Mouse (Mus musculus): ENCODE results near the gene Pnma1.

Gene Pnma1

DNA sequence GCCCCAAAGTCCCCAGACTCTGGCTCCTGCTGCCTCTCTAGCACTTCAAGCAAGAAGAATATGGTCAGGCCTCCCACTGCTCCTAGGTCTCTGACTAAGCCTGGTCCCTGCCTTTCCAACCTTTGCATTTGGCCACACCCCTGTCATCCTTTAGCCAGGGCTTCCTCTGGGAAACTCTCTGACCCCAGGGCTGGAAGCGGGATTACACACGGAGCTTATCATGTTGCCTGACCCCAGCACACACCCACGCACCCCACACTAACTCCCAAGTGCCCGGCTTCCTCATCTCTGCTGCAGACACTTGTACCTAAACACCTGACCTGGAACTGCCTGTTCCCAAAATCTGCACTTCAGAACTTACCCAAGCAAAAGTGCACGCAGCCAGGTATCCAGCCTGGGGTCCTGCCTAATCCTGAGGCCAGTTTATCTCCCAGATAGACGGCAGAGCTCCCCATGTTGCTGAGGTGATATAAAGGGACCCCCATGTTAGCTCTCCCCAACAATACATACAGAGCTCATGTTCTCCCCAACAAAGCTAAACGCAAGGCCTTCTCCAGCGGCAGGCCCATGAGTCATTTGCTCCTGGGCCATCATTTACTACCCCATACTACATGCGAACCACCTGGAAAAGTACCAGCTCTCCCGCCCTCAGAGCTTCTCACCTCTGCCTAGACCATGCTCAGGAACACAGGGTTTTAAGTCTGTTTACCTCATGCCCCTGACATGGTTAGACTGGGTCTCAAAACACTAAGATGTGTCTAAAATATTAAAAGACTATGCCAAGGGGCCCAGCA is 30.6 kb upstream of the Pnma1 start:
- DNase-seq (ENCODE audit: low spot score in 2 of 2): no peak

DNA sequence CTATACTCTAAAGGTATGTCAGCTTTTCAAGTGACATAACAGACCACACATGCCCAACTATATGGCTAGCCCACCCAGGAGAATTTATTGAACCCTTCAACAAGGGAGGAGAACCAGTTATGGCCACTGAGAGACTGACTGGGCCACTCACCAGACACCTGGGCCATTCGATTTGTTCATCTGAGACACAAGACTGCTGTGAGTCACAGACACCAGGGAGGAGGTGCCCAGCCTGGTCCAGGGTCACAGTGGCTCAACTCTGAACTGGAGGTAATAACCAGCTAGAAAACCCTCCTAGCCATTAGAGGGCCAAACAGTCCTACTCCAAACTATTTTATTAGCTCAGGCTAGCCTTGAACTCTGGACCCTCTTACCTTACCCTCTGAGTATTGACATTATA is 29.8 kb upstream of the Pnma1 start:
- no peak for DNase-seq (ENCODE audit: low spot score in 2 of 2)

DNA sequence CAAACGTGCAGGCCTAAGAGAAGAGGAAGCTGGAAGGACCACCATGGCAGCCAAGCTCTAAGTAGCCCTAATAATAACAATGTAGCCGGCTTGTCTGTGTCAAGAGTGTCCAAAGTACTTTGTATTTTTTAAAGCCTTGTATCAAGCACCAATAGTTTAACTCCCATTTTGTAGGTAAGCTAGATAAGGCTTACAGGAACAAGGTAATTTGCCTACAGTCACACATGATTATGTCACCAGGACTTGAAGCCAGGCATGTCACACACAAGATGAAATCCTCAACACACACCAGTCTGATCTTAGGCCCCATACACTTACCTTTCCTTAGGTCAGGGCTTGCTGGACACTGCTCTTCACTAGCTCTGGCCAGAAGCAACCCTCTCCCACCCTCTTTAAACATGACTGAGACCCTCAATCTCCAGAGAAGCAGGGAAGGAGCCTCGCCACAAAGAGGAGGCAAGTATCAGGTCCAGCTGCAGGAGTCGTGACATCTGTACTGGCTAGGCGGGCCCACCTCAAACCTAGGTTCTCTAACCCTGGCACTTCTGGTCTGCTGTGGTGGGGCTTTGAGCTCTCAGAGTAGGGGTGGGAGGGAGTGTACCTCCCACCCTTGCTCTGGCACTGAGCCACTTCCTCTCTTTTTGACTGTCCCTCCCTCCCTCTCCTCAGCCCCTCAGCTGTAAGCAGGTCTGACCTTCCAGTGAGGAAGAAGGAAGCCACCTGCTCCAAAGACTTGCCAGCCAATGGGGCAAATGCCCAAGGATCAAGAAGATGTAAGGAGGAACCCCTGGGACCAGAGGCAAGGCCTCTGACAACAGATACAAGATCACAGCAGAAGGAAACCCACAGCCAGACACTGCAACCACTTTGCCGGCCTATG is 28.8 kb upstream of the Pnma1 start:
- no peak for DNase-seq (ENCODE audit: low spot score in 2 of 2)

DNA sequence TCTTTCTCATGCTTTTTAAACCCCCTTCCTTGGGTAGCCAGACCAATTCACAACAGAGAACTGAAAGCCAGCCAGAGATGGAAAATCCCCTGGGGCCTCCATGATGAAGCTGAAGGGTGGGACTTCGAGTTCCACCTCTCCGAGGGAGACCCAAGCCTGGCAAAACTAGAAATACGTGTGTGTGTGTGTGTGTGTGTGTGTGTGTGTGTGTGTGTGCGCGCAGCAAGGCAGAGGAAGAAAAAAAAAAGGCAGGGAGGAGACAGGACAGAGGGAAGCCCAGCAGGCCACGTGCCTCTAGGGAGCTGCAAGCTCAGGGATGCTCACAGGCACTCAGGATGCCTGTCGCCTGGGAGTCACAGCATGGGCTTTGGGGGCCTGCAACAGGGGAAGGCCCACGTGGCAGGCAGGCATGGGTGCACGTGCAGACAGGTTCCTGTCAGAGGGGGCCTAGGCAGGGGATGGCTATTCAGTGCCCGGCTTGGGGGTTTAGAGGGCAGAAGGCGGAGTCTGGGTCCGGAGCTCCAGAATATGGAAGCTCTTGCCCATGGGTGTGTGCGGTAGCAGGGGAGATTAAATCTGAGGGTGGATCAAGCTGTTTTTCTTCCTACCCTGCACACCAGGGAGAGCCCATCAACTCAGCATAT is 28.0 kb upstream of the Pnma1 start:
- peak in 1 of 2 experiments; percentile 55 for DNase-seq (ENCODE audit: low spot score in 2 of 2)

DNA sequence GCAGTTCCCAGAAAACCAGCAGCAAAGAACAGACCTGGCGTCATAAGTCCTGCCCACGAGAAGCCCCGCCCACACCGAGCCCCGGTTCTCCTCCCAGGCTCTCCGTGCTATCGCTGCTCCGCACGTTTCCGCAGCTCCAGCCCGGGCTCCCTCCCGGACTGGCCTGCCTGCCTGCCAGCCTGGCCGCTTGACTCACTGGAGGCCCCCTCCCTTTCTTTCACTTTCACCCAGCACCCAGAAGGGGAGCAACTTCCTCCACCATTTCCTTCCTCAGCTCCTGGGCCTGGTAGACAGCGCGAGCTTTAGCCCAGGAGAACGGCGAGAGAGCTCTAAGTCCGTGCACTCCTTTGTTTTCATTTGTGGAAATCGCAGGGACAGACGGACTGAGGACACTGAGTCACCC is 27.4 kb upstream of the Pnma1 start:
- DNase-seq (ENCODE audit: low spot score in 2 of 2): peak; percentile 91 to 95

DNA sequence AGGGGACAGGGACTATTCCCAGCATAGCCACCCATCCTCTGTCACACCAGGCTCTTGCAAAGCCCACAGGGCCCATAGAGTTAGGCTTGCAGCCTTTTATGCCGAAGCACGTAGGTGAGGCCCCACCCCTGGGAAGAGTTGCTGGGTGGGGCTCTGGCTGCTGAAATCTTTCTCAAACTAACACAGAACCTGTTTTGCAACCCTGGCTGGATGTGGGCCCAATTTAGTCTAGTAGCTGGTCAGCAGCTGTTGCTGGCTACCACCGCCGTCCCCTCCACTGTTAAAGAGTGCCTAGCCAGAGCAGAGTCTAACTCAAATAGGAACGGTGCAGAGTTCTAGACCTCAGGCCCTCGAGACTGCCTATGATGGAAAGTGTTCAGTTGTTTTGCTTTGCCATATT is 26.6 kb upstream of the Pnma1 start:
- peak; percentile 79 to 85 for DNase-seq (ENCODE audit: low spot score in 2 of 2)

DNA sequence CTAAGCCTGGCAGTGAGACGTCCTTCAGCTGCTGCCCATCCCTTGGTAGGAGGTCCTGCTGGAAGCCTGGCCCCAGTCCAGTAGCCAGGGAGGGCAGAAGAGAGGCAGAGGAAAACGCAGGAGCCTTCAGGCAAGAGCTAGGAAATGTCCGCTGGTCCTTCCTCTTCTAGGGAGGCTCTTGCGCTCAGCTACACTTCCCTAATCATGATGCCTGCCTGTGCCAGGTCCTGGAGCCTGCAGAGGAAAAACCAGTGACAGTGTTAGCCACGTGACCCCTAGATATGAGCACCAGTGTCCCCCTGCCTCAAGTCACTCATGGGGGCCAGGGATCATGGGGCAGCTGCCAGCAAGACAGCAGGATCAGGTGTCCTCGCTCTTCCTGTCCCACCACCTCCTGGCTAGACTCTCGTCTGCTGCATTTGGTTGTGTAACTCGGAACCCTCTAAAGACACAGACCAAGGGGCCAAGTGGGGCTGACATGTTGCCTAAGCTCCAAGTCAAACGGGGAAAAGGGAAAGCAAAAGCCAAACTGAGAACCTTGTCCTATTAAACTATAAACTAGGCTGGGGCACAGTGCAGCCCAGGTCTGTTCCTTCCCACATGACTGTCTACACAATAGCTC is 26.0 kb upstream of the Pnma1 start:
- no peak for DNase-seq (ENCODE audit: low spot score in 2 of 2)

DNA sequence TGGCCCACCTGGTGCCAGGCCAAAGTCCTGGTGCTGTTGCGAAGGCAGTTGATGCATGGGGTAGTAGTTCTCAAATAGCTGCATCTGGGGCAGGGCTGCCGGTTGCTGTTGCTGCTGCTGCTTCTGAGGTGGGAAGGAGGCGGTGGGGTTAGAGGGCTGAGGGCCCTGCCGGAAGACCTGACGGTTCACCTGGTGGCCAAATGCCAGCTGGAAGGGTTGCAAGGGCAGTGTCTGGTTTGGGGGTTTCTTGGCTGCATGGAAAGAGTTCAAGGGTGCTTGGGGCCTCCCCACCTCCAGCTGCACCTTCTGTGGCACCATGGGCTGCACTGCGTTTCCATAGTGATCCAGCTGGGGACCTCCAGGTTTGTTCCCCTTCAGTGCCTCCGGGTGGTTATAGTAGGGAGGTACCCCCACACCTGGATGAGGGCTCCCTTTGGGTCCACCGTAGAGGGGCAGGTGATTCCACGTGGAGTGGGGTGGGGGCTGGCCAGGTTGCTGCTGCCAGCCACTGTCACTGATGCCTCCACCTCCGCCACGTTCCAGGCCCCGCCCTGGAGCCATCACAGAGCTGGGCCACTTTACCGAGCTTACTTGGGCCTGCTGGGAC is 25.1 kb upstream of the Pnma1 start:
- DNase-seq (ENCODE audit: low spot score in 2 of 2): no peak

DNA sequence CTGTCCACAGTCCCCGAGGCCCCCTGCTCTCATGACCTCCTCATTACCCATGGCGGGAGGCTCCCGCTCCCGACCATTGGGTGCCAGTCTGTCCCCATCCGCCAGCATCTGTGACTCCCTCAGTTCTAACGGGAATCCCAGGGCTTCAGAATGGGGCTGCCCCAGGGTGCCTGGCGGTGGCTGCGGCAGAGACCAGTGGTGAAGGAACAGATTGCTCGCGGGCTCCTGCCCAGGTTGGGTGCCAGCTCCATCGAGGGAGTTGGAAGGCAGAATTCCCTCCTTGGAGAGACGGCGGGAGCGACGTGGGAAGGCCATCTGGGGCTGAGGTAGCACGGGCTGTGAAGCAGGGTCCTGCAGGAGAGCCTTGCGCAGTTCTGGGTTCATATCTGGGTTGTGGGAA is 24.6 kb upstream of the Pnma1 start:
- DNase-seq (ENCODE audit: low spot score in 2 of 2): no peak

DNA sequence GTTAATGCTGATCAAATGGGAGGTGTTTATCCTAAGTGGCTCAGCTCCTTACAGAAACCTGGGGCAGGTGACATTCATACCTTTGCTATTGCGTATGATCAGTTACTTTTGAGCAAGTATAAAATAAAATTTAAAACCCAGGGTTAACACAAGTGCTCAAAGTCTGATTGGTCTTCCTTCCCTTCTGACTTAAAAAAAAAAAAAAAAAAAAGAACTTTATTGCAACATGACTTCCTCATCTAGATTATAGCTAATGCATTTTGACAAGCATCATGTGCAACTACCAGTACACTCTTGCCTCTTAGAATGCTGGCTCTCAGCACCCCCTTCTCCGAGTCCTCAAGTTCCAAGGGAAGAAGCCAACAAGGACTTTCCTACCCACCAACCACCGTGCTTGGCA is 23.9 kb upstream of the Pnma1 start:
- DNase-seq (ENCODE audit: low spot score in 2 of 2): no peak

DNA sequence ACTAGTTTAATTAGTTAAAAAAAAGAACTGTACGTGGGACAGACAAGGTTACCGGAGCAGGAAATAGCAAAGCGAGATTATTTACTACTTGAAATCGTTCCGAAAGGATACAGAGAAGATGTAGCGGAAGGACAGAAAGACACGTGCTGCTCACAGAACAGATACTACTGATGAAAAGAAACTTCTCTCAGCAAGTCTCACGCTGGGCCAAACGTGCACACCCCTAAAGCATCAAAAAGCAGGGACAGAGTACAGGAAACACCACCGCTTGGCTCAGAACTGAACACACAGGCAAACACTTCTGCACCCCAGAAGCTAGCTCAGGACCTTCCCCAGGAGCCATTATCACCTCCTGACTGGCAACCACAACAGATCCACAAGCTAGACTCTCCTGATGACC is 22.3 kb upstream of the Pnma1 start:
- no peak for DNase-seq (ENCODE audit: low spot score in 2 of 2)

DNA sequence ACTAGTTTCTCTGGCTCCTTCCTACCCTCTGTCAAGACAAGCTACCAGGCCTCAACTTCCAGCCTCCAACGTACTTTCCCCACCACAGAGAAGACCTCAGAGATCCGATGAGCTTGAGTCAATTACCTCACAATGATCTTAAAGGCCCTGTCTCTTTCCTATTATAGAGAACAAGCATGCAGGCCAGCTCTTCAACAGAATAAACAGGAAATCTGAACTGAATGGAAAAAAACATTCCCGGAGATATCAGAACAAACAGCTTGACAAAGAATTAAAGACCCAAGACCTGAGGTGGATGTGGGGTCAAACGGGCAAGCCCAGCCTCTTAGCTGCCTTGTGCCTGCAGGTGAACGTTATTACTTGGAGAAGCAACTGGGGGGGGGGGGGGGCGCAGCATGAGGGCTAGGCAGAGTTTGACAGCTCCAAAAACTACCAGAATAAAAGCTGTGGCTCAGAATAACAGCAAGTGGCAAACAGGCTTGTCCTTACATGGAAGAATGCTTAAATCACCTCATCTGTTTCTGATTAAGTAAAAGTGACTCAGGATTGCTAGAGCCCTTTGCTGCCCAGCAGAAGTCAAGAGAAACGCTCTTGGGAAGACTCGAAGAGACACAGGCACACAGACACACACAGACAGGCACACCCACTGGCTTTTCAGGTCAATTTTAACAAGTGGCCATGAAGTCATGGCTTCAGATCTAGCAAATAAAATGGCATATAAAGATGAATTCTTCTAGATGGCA is 17.5 kb upstream of the Pnma1 start:
- no peak for DNase-seq (ENCODE audit: low spot score in 2 of 2)

DNA sequence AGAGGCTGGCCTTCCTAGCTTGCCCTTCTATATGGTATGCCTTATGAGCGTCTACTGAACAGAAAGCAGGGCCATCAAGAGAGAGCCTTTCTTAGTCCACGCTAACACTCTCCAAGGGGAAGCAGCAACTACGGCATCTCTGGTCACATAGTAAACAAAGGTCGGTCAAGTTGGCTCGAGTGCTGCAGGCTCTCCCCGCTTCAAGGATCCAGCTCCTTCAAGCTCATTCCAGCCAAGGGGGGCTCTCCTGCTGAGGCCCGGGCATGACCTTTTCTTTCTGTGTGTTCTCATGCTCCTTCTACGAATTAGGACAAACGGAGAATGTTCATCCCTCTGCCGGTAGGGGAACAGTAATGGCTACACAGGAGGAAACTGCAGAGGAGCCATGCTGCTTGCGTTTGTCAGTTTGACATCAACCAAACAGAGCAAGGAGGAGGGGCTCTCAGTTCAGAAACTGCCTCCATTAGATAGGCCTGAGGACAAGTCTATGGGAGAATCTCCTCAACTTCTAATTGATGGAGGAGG is 15.4 kb upstream of the Pnma1 start:
- no peak for DNase-seq (ENCODE audit: low spot score in 2 of 2)

DNA sequence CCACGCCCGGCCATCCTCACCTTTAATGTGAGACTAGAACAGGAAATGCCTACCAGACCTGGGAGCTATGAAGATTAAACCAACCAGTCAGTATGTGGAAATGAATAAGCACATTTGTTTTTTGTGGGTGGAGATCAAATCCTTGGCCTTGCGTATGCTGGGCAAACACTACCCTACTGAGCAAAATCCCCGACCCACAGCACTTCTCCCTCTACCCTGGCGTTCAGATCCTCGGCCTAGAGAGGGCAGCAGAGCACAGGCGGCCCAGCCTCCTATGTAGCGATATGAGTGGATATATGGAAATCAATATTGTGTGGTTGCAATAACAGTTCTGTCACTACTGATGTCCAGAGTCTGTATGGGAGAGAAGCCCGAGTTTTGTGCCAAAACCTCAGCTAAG is 14.8 kb upstream of the Pnma1 start:
- DNase-seq (ENCODE audit: low spot score in 2 of 2): no peak

DNA sequence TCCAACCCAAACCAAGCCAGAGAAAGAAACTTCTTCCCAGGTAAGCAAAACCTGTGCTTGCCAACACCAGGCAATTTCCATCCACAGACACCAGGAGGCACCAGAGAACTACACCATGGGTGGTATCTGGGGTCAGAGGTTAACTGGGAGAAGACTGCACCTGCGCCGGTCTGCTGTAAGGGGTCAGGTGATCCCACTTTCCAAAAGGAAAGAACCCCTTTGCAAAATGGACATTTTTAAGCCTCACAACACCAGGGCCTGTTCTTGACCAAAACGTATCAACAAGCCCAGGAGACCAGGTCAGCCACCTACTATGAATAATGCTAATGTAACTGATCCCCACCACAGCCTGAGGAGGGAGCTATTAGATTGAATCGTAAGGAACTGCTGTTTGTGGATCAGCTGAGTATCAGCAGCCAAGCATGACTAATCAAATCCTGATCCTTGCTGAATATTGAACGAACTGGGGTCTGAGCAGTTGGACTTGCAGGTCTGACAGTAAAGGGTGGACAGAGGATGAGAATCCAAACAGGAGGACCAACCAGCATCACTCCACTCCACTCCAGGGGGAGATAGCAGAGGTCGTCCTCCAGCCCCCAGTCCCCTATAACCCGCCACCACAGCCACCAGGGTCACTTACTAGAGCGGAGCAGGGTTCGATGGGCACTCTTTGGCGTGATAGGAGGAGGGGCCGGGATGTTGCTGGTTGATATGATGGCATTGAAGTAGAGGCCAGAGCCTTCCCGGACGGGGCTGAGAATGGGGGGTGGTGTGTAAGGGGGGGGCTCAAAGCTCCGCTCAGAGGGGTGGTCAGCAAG is 13.5 kb upstream of the Pnma1 start:
- DNase-seq (ENCODE audit: low spot score in 2 of 2): no peak

DNA sequence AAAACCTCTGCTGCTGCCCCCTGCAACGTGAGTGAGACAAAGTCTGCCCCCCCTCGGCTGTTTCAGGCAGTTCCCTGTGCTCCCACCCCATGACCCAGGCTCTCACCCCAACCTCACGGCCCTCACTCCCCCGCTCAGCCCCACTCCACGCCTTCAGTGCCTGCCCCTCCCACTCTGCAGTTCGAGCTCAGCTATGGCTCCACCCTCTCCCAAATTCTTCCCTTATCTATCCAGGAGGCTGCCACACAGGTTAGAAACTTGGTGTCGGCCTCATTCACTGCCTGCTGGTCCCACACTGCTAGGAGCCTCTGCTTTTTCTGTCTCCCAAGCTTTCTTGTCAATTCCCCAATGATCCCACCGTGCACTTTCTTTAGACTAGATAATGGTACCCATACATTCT is 12.8 kb upstream of the Pnma1 start:
- DNase-seq (ENCODE audit: low spot score in 2 of 2): no peak

DNA sequence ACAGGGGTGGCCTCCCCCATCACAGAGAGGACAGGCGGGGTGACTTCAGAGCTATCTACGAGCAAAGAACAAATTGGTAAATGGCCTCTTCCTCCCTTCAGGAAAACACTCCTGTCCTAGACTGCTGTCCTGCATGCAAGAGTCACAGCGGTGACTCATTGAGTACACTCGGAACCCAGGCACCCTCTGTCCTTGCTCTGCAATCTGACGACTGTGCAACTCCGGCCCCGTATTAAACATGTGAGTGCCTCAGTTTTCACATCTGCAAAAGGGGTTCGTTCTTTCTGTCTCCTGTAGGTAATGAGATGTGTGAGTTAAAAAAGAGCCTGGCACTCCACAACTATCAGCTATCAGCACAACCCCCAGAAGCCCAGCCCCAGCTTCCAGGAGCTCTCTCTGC is 12.2 kb upstream of the Pnma1 start:
- DNase-seq (ENCODE audit: low spot score in 2 of 2): no peak

DNA sequence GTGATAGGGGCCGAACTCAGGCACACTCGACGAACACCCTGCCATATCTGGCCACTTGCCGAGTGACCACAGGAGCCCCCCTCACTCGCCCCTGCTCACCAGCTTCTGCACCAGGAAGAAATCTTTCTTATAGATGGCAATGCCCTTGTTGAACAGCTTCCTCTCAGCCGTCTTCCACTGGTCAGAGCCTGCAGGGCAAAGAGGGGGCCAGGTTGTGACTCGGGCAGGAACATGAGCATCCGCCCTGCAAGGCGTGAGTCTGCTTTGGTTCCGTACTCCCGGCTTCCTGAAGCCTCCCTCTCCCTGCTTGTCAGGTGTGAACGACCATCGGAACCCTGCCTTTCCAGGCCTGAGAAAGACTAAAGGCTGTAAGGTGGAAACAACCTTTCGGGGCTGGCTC is 9.9 kb upstream of the Pnma1 start:
- DNase-seq (ENCODE audit: low spot score in 2 of 2): no peak

DNA sequence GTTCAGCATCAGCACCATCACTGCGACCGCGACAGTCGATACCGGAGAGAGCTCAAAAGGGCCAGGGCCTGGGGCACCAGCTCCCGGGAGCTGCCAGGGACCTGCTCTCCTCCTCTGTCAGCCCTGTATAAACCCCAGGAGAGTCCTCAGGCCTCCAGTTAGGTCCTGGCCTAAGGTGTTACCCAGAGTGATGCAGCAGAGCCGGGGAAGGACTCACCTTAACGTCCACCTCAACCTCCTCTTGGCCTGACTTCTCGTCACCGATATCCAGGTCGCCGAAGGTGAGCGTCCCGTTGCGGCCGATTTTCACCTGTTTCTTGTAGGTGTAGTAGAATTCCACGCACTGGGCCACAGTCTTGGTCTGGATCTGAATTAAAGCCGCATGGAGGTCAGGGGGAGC is 7.9 kb upstream of the Pnma1 start:
- no peak for DNase-seq (ENCODE audit: low spot score in 2 of 2)

DNA sequence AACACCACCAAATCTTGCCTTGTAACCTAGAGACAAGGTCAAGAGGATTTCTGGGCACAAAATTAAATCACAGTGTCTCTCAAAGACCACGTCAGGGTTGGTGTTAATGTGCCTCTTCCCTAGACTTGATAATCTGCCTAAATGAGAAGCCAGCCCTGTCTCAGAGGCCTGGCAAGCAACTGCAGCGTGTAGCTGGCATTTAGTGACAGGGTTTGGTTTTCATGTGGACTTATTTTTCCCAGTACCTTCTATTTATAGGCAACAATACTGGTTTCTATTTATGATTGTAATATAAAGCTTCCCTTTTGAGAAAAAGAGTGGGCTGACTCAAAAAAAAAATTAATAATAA is 7.2 kb upstream of the Pnma1 start:
- no peak for DNase-seq (ENCODE audit: low spot score in 2 of 2)
